Mouse (Mus musculus): ENCODE results near the gene Agxt2. TPM values are rescaled to one million over a fixed set of nuclear protein-coding genes. Genes with fewer than 3 reads are reported as not detected.

The Agxt2 gene
- not detected for polyA plus RNA-seq (2017; shearing (Covaris generic))

DNA sequence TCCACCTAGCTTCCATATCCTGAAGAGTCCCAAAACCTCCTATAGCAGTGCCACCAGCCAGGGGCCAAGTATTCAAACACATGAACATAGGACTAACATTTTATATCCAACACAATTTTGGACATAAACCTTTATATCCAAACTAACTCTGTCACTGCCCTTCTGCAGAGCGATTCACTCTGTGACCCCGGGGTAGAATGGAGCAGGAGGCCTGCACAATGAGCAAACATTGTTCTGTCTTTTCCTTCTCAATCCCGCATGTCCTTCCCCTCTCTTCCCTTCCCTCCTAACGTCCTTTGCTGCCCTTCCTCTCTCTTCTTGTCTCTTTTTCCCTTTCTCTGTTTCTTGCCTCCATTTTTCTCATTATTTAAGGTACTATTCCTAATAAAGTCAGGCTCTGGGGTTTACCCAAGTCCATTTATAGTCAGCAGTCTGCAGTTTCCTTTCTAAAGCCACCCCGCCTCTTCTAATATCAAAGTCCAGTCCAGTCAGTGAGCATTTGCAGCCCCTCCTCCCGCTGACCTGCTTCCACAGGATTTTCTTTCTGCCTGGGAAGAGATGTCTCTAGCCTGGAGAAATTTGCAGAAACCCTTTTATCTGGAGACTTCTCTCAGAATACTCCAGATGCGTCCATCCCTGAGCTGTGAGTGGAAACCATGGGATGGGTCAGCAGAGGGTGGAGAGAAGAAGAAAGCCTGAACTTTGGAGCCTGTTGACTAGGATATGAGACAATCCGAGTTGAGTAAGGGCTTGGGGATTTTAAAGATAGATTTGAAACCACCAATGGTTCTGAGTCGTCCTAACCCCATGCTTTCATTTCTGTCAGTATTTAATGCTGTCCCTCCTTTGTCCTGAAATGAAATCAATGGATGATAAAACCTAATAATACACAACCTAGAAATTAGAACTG is at the start of gene Agxt2:
Agxt2 (plus strand) TSS at position 494 of the 910 bp plus-strand sequence.

DNA sequence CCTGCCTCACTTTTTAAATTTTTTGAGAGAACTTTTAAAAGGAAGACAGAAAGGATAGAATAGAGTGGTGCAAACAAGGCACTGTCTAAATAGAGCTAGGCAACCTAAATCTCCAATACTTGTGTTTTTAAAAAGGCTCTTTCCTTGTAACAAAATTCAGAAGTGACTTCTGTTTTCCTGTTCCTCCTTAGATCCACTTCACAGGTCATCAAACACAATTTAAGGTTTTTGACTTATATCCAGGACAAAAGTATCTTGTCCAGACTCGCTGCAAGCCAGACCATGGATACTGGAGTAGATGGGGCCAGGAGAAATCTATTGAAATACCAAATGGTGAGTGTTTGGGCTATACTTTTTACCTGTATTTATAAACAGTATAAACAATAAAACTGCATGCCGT is 33.3 kb upstream of the Agxt2 start, which contains the start of gene Gm21973:
Gm21973 (plus strand) TSS at position 301 of the 400 bp plus-strand sequence.

Other genes starting within 250 kb of the Agxt2 start
- gene Prlr, start 181.3 kb upstream of the Agxt2 start, polyA plus RNA-seq (2017; shearing (Covaris generic)): under 1 TPM in 1 of 2 experiments, not detected in 1; 0.68 TPM
- not detected for gene Gm21973, start 33.2 kb upstream of the Agxt2 start, polyA plus RNA-seq (2017; shearing (Covaris generic))
- 10 to 100 TPM; 29.2 to 34.7 TPM for gene Dnajc21, start 112.0 kb downstream of the Agxt2 start, polyA plus RNA-seq (2017; shearing (Covaris generic))
- 100 to 1,000 TPM in 1 of 2 experiments, 10 to 100 TPM in 1; 83.4 to 125 TPM for gene Brix1, start 127.4 kb downstream of the Agxt2 start, polyA plus RNA-seq (2017; shearing (Covaris generic))
- gene Rad1, start 127.5 kb downstream of the Agxt2 start, polyA plus RNA-seq (2017; shearing (Covaris generic)): 10 to 100 TPM; 42.4 to 42.8 TPM
- not detected for gene Ttc23l, start 200.1 kb downstream of the Agxt2 start, polyA plus RNA-seq (2017; shearing (Covaris generic))